Mouse (Mus musculus): ENCODE measurements at regions not wholly inside any gene's neighbourhood (a gene's known extent, or its start where the extent isn't known, plus 50 kb on each side); places are given as distances from the start of the nearest gene placed in this dataset.

DNA sequence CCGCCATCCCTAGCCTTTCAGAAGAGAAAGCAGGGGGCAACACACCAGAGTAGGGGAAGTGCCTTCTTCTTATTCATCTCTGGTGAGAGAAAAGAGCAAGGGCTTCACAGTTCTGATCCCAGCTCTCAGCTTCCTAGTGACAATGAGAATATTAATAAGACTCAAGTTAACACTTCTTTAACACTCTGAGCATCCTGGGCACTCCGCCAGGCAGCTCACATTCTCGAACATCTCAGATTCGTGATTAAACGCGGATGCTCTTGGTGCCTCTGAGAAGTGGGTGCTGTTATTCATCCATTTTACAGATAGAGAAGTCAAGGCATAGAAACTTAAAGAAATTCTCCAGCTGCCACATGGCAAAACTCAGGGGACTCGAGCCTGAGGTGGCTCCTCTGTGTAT is 237.1 kb downstream of the Rps15a start:
- DNase-seq (ENCODE audit: low spot score in 2 of 2), result no peak

DNA sequence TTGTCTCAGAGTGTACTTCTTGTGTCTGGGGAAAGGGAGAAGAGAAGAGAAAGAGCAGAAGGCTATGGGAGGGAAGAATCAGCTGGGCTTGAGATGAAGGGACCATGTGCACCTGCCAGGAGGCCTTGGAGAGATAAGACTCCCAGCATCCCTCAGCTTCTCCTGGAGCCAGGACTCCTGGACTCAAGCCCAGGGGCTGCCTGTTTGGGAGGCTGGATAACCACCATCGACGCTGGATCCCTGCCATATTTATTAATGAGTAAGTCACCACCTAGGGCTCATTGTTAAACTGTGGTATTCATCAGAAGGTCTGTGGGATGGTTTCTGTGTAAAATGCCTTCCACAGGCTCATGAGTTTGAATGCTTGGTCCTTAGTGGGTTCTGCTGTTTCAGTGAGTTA is 240.7 kb downstream of the Rps15a start:
- DNase-seq (ENCODE audit: low spot score in 2 of 2), result no peak

DNA sequence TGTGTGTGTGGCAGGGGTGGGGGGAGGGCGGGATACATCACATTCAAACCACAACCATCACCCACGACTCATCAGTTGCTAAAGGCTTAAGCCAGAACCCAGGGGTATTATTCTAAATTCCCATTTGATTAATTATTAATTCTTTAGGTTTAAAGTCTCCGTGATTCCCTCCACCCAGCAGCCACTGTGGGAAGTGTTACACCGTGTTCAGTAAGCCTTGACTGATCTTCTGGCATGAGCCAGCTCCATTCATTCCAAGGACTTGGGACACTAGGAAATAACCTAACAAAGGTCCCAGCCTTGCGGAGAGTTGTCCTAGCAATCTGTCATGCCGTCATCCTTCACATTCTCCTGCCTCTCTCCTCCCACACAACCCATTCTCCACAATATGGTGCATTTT is 256.6 kb downstream of the Rps15a start:
- DNase-seq (ENCODE audit: low spot score in 2 of 2), result no peak

DNA sequence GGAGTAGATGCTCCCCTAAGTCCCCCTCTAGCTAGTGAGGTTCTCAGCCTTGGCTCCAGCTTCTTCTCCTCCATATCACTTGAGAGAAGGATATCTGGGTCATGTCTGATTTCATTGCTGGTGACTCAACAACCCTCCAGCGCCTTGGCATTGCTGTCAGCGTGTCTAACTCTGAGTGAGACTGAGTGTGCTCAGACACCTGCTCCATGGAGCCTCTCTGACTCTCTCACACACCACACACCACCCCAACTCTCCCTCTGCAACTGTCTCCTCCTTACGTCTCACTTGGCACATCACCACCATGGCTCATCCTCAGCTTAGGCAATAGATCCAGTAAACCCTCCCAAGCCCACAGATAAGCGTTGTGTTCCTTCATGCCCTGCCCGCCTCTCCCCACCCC is 260.0 kb downstream of the Rps15a start:
- DNase-seq (ENCODE audit: low spot score in 2 of 2), result no peak

DNA sequence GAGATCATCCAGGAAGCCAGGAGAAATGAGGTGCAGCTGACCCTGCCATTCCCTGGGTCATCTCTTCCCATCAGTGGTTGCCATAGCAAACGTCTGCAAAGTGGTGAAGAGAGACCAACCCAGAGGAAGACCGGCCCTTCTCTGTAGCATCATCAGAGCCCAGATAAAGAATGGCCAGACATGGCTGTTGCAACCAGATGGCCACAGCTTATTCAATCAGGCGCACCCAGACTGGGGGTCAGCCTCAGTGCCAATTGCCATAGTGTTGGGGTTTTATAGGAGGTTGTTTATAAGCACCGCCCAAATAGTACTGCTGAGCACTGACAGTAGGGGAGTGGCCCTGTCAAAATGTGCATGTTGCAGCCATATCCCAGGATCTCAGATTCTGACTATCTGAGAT is 262.3 kb downstream of the Rps15a start:
- no peak for DNase-seq (ENCODE audit: low spot score in 2 of 2)

DNA sequence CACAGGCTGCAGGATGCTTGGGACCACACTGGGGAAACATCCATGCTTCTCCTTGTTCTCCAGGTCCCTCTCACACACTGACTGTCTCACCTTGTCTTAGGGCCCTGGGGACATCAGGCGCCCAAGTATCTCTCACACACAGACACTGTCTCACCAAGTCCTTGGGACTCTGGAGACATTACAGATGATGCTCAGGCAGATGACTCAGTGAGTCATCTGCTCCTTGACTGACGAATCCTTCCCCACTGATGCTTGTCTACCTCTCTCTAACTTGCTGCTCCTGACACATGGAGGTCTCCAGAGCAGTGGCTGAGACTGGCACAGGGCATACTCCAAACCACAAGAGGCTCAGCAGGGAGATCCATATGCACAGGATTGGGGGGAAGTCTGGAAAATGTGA is 263.1 kb downstream of the Rps15a start:
- DNase-seq (ENCODE audit: low spot score in 2 of 2), result no peak

DNA sequence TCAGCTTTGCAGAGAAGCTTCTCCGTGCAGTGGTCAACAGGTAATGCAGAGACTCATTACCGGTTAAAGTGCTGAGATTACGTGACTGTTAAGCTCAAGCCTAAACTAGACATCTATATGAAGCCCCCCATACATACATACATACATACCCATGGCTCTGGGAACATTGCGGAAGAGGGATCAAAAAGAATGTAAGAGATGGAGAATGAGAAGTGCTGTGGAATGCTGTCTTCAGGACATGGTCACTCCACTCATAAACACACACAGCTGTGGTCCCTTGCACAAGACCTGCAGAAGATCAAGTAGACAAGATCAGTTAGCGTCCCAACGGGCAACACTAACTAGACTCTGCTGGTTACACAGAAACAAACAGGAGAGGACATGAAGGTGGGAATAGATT is 265.2 kb downstream of the Rps15a start:
- DNase-seq (ENCODE audit: low spot score in 2 of 2), result no peak

DNA sequence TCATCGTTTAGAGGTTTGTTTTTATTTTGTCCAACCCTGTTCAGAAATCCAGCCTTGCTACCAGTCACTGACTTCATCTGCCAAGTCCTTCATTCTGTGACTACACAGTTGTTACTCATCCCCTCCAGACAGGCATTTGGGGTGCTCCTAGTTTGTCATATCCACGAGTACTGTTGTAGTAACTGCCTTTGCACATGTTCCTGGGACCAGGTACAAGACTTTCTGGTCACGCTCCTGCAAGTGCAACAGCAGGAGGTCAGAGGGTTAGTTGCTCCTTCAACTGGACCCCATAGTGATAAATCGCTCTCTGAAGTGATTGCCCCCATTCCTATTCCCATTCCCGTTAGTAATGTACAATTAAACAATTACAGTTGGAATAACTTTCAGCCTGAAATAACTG is 269.9 kb downstream of the Rps15a start:
- no peak for DNase-seq (ENCODE audit: low spot score in 2 of 2)

DNA sequence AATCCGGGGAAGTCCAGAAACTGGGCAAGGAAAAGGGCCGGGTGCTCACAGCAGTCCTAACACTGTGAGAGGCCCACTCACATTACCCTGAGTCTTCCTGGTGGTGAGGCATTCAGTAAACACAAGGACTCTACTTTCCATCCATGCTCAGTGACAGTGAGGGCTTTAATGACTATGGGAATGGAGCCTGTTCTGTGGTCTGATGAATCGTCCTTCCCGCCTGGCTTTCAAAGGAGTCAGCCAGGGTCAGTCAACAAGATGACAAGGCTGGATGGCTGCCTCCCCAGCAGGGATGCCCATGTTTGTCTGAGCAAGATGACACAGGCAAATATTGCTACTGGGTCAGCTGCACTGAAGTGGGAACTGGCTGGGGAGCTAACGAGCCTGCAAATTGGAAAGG is 273.2 kb downstream of the Rps15a start:
- no peak for DNase-seq (ENCODE audit: low spot score in 2 of 2)

DNA sequence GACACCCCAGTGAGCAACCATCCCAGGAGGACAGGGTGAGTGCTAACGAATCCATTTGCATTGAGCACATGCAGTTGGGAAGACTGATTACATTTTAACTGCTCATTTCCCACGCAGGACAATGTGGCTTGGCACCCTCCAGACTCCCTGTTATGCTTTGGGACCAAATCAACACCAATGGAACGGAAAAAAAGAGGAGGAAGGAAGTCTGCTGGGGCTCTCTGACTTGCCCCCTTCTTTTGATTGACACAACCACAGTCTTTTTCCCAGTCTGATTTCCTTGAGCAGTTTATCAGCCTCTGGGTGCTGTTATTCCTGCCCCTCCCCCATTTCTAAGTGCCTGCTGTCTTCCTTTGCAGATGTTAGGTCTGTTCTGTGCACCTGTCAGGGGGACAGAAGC is 321.0 kb downstream of the Rps15a start:
- no peak for DNase-seq (ENCODE audit: low spot score in 2 of 2)

DNA sequence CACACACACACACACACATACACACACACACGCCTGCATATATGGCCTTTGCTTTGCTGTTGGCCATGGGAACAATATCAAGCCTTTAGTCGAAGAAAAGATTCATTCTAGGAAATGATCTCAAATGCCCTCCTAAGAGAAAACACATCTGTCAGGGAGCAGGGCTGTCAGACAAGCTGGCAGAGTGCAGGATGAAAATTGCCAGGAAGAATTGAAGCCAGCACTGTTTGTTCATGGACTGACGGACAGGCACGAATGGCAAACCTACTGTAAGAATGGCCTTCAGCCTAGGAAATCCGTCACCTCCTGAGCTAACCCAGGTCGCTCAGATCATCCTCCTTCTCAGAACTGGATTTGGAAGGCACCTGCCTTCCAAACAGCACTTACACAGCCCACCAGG is 322.0 kb downstream of the Rps15a start:
- DNase-seq (ENCODE audit: low spot score in 2 of 2), result no peak

DNA sequence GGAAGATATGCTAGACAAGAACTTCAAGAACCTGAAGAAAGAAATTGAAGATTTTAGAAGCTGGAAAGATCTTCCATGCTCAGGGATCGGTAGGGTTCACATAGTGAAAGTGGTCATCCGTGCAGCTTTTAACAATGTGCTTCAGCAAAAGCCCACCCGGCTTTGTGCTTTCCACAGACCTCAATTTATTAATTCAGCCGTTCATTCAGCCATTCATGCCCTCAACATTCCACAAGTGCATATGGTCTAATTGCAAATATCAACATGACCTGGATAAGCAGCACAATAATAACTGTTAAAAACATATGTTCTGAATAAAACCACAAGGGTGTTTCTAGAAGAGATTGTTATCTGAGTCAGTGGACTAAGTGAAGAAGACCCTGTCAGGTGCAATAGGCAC is 323.5 kb downstream of the Rps15a start:
- no peak for DNase-seq (ENCODE audit: low spot score in 2 of 2)

DNA sequence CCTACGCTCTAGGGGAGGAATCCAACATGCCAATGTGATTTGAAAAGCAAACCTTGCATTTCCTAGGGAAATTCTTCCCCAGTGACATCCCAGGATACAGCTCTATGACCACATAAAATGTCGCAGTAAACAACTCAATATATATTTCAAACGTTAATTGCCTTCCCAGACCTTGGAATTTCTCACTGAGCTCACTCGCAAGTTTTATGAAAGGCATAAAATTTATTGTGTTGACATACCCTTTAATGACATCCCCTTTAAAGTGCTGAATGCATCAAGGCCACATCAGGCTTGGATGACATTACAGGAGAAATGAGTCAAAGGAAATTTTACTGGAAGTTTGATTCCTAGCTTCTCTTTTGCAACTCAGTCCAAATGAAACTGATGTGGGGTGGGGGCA is 337.0 kb downstream of the Rps15a start:
- no peak for DNase-seq (ENCODE audit: low spot score in 2 of 2)

DNA sequence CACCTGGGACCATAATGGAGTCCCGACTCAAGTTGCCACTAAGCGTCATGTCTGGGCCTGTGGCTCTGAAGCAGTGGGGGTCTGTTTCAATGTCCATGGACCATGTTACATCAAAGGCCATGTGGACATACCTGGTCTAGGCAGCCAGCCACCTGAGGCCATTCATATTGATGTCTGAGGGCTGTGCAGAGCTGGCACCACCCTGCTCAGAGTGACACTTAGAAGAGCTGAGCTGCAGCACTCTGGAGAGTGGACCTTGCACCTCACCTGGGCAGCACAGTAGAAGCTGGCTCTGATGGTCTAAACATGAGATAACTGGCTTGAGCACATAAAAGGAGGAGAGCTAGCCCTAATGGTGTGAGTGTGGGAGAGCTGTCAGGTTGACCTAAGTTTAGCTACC is 338.1 kb downstream of the Rps15a start:
- DNase-seq (ENCODE audit: low spot score in 2 of 2), result no peak

DNA sequence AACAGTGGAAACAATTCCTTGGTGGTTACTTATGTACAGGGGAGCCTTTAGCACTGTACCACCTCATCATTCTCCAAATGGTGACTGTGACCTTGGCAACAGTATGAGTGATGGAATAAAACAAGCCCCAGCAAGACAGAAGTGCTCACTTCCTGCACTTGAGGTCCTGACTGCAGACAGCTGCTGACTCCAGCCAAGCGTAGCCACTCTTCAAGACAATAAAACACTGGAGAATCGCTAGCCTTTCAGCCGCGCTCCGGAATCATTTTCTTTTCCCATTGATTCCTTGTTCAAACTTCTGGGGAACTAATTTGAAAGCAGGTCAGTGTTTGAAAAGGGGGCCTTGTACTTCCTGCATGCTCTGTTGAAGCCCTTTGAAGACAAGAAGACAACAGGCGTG is 344.2 kb downstream of the Rps15a start:
- DNase-seq (ENCODE audit: low spot score in 2 of 2), result no peak

DNA sequence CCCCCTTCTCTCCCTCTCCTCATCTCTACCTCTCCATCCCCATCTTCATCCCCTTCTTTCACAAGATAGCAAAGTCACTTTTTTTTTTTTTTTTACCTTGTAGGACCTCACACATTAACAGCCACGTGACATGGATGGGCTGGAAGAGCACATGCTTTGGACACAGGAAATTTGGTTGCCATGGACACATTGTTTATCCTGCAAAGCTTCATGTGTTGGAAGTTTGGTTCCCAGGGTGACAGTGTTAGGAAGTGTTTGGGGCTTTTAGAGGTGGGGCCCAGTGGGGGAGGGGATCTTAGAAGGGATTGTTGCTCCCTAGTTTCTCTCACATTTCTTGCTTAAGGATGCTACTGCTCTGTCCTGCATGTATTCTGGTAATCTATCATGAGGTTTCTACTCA is 356.5 kb downstream of the Rps15a start:
- DNase-seq (ENCODE audit: low spot score in 2 of 2), result no peak

DNA sequence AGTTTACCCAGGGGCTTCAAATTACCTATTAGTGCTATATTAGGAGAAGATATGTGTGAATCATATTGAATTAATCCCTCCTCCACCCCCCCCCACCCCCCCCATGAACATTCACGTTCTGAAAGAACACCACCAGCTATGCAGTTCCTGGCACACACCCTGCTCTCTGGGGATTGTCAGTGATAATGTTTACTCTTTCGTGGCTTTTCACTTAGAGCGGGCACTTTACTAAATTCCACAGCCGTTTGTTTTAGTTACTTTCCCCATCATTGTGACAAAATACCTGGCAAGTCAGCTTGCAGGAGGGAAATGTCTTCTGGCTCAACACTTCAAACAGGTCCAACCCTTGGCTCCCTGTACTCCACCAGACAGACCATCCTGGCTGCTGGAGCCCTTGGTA is 359.0 kb downstream of the Rps15a start:
- no peak for DNase-seq (ENCODE audit: low spot score in 2 of 2)

DNA sequence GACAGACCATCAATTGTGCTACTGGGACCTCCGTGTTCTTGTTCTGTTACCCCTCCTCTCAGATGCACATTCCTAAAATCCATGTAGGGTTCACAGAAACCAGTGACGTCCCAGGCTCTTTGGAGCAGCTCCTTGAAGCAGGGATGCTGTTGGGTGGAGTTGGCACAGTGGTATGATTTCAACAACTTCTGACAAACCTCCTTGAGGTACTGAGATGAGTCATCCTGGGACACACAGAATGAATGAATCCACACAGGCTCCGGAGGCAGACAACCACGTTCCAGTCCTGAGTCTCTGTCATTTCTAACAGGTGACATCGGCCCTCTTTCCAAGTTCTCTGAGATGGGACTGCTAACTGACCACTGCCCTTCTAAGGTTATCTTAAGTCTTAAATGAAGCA is 360.2 kb downstream of the Rps15a start:
- no peak for DNase-seq (ENCODE audit: low spot score in 2 of 2)

DNA sequence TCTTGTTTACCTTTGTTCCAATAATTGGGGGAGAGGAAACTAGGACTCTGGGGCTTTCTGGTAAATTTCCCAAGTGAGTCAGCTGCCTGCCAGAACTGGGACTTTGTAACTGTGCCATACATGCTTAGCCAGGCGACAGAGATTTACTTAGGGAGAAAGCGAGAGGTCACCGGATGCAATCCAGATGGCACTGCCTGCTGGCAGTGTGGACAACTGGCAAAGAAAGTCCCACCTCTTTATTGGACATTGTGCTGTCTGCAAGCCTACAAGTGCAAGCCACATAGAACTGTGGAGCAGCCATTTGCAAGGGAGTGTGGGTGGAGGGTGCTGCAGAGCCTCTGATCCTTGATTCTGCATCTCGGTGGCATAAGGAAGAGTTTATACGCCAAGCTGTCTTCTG is 362.7 kb downstream of the Rps15a start:
- DNase-seq (ENCODE audit: low spot score in 2 of 2), result no peak

DNA sequence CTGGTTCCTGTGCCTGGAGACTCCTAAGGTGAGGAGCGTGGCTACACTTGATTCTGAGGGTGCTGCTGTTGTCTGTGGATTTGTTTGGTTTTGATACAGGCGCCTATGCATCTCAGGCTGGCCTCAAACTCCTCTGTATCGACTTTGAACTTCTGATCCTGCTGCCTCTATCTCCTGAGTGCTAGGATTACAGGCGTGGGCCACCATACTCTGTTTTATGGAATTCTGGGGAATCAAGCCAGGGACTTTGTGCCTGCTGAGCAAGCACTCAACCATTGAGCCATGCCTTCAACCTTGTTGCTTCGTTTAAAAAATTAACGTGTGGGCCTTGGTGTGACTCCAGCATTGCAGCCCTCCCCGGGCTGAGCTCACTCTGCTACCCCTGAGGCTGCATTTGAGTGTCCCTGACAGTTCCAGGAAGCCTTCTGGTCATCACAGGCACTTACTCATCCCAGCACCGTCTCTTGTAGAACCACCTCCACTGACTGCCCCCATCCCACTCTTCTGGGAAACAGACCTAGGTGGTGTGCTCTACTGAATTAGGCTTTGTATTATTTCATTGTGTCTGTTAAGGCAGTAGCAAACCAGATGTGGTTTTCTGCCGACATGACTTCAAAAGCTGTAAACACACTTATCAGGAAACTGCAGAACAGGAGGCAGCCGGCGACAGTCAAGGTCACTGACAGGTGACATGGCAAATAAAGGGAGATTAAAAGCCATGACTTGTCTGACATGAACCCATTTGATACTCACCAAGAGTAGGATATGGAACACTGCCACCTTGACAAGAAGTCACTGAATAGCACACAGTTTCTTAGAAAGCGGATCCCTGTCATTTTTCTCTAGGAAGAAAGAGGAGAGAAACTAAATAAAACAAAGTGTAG is 363.4 kb downstream of the Rps15a start:
- no peak for DNase-seq (ENCODE audit: low spot score in 2 of 2)

DNA sequence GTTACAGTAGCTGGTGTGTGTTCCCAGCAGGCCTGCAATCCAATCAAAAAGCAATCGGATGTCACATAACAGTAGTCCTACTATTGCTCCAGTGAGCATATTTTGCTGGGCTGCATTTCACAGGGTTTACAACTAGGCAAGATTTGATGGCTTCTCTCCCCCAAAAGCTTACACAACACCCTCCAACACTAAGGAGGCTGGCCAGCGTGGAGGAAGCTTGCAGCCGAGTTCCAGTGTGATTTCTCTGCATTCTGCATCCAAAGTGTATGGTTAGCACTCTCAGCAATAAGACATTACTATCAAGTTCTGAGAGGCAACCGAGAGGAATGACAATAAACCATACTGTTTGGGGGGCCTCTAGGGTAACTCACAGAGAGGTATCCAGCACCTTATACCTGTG is 367.2 kb downstream of the Xylt1 start:
- no peak for DNase-seq (ENCODE audit: low spot score in 2 of 2)

DNA sequence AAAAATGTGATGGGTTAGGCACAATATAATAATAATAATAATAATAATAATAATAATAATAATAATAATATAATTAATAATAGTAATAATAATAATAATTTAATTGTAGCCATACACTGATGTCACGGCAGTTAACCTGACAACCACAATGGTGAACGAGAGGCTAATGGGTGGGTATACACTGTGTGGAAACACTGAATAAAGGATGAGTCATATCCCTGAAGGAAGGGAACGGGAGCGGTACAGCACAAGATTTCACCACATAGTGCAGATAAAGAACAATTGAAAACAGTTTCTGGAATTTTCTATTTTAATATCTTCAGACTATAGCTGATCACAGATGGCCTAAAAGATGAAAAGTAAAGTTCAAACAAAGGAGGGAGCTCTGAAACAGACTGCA is 365.6 kb downstream of the Xylt1 start:
- DNase-seq (ENCODE audit: low spot score in 2 of 2), result no peak

DNA sequence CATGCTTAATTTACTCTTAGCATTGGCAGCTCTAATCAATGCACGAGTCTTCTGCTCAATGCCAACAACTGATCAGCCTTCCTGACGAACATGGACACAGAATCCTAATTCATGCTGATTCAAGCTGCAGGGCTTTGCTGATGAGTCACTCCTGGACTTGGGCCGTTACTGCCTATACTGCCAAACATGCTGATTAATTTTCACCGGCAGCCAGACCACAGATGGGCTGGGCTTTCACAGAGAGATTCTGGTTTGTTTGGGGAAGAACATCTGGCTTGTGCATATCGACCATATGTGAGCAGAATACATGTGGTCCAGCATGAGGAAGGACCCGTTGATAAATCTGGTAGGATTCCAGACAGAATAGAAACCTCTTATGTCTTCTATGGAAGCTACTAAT is 358.9 kb downstream of the Xylt1 start:
- no peak for DNase-seq (ENCODE audit: low spot score in 2 of 2)

DNA sequence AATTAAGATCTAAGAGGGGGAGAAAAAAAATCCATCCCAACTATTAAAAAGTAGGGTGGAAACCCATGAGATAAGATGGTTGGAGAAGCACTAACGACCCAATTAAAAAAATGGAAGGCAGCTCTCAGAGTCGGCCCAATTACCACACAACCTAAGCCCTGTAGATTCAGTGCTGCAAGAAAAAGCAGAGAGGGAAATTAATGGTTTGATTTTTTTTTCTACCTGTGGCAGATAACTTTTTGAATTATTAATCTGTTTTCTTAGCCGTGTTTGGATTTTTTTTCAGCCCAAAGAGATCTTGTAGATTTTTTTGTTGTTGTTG is 354.9 kb downstream of the Xylt1 start:
- no peak for DNase-seq (ENCODE audit: low spot score in 2 of 2)
